Mouse (Mus musculus) ES-E14 (cell line): ENCODE data around the gene Mdc1.

Source experiments
- CHD2 ChIP-seq: IDR thresholded peaks from 2 replicates; pipeline ENCODE4 v1.6.1; 2014; ENCODE audit warnings: mild to moderate bottlenecking, low read depth, low read length, inconsistent platforms
- HCFC1 ChIP-seq: IDR thresholded peaks from 2 replicates; pipeline ENCODE4 v1.6.1; 2012; ENCODE audit warnings: low read length, inconsistent platforms, borderline replicate concordance; ENCODE audit not compliant: insufficient read depth
- MAFK ChIP-seq: IDR thresholded peaks from 2 replicates; pipeline ENCODE4 v1.6.1; 2014; ENCODE audit warnings: mild to moderate bottlenecking, low read depth, low read length, inconsistent platforms; ENCODE audit not compliant: insufficient read depth
- ZC3H11A ChIP-seq: IDR thresholded peaks from 2 replicates; pipeline ENCODE4 v1.6.1; 2012; ENCODE audit warnings: low read depth, mild to moderate bottlenecking, inconsistent platforms, low read length, borderline replicate concordance
- ZNF384 ChIP-seq: IDR thresholded peaks from 2 replicates; pipeline ENCODE4 v1.6.1; 2012; ENCODE audit warnings: low read depth, low read length, inconsistent platforms

DNA sequence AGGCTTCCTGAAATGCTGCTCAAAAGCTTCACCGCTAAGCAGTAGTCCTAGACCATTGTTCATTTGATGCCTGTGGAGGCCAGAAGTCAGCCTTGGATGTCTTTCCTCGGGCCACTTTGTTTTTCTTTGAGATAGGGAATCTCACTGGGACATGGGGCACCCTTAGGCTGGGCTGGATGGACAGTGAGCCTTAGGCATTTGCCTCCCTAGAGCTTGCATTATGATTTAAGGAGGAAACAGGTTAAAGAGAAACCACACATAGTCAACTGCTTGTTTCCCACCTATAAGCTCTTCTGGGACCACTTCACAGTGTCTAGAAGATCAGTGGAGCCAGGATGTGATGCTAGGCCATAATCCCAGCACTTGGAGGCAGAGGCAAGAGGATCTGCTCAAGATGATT is 18.5 kb downstream of the Mdc1 start:
- TF ChIP-seq MAFK = no peak
- no peak for TF ChIP-seq CHD2
- no peak for TF ChIP-seq ZNF384
- TF ChIP-seq HCFC1 = no peak
- TF ChIP-seq ZC3H11A = no peak
